Mouse (Mus musculus) liver, embryonic 12.5 days (tissue): Measurements from ENCODE around the gene Htr2b. TPM values are rescaled to one million over a fixed set of nuclear protein-coding genes. Genes with fewer than 3 reads are reported as not detected.

Experiments used
- ATAC-seq: fragments of 200-750 bp; cut with Nextera tagmentation; 2 replicates; pipeline ENCODE4 v1.8.0; 2017; ENCODE audit warnings: moderate number of reproducible peaks, mild to moderate bottlenecking, moderate library complexity
- H3K27ac ChIP-seq: fragments of 300-500 bp; sonication (generic); 2 replicates; pipeline ENCODE4 v1.5.1; 2016; ENCODE audit warnings: mild to moderate bottlenecking
- H3K27me3 ChIP-seq: fragments of 300-500 bp; sonication (generic); replicated peaks from 2 replicates; pipeline ENCODE4 v1.6.1; 2016; ENCODE audit warnings: mild to moderate bottlenecking, moderate library complexity
- H3K36me3 ChIP-seq: fragments of 300-500 bp; sonication (generic); 2 replicates; pipeline ENCODE4 v1.6.1; 2016; ENCODE audit warnings: mild to moderate bottlenecking, moderate library complexity
- H3K4me1 ChIP-seq: fragments of 300-500 bp; sonication (generic); 2 replicates; pipeline ENCODE4 v1.6.1; 2016
- H3K4me2 ChIP-seq: fragments of 300-500 bp; sonication (generic); 2 replicates; pipeline ENCODE4 v1.6.1; 2016; ENCODE audit warnings: mild to moderate bottlenecking, moderate library complexity
- H3K4me3 ChIP-seq: fragments of 300-500 bp; sonication (generic); 2 replicates; pipeline ENCODE4 v1.5.1; 2016; ENCODE audit warnings: mild to moderate bottlenecking, moderate library complexity
- H3K9ac ChIP-seq: fragments of 300-500 bp; sonication (generic); 2 replicates; pipeline ENCODE4 v1.6.1; 2016; ENCODE audit warnings: mild to moderate bottlenecking, moderate library complexity
- H3K9me3 ChIP-seq: fragments of 300-500 bp; sonication (generic); replicated peaks from 2 replicates; pipeline ENCODE4 v1.6.1; 2016; ENCODE audit warnings: mild to moderate bottlenecking, moderate library complexity
- WGBS: fragments of 180-500 bp; shearing (Covaris S2); methylation state at CpG from one replicate; pipeline ENCODE4 v1.1.7; 2016; ENCODE audit not compliant: insufficient replicate concordance; 5-methylcytosine and 5-hydroxymethylcytosine counted together
- polyA plus RNA-seq: library from polyadenylated mRNA; unstranded; fragments of >200 nt; fragmentation: Nextera tagmentation; extraction: Ambion mirVana; gene quantifications from 2 replicates; pipeline ENCODE4 v1.2.1, GENCODE M21; 2016

Gene Htr2b
- 0.26 and 0.51 TPM in 2 replicates for polyA plus RNA-seq

DNA sequence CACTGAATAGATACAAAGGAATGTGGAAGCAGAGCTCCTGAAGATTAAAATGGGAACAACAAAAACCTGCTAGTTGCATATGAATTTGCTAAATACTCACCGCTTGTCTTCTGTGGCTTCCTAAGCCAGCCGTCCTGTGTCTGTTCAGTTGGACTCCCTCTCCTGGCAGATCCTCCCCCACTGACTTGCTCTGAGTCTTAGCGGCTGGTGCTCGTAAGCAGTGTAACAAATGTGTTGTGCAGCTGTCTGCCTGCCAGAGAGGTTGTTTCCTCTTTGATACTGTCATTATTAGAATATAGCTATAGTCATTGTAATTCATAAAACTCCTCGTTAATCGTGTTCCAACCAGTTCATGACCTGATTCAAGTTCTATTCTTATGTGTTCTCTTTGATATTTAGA, at the start of gene Htr2b:
Gene Htr2b, minus strand, starts transcription at position 192 of the 400 bp plus-strand sequence.
- 76% methylated on average over 6 of the region's 6 CpGs for WGBS
- Histone ChIP-seq H3K9me3 (no peaks in the 10 kb centered on the region), H3K4me2 (no peak within 1 kb of the TSS), H3K27me3 (no peaks in the 10 kb centered on the region), H3K36me3 (peaks cover 36% of the 10 kb centered on the region), H3K27ac (no peak within 1 kb of the TSS), H3K4me1 (no peaks in the 10 kb centered on the region), H3K4me3 (no peak within 1 kb of the TSS), H3K9ac (no peak within 1 kb of the TSS)
- ATAC-seq: no peak

- 40% methylated on average over 5 of the region's 5 CpGs for WGBS
- Histone ChIP-seq H3K27me3 (no peaks in the 10 kb centered on the region), H3K4me2 (peak overlapping the region; percentile 53), H3K9me3 (no peaks in the 10 kb centered on the region), H3K27ac (peak overlapping the region; percentile 91), H3K9ac (peak overlapping the region; percentile 35; the same call in 1 of the 2 replicates), H3K4me1 (peaks cover 58% of the 10 kb centered on the region), H3K36me3 (peaks cover 56% of the 10 kb centered on the region), H3K4me3 (no peak overlapping the region)
- peak; percentile 89 for ATAC-seq
Measured at GRCm38 (mm10) chr1:86161061-86161460, 49.3 kb upstream of the Htr2b start.

DNA sequence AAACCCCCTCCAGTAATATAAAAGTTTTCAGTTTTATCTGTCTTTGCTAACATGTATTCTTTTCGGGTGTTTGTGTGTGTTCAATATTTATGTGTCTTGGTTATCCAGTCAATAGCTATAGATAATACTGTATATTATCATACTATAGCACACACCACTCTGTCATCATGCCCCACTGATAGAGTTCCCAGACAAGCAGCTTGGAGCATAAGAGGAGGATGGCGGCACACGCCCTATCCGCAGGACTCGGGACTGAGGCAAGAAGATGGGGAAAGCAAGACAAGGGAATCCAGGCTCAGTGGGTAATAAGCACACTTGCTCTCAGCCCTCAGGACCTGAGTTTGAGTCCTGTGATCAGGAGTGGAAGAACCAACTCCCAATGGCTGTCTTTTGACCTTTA, 48.7 kb upstream of the Htr2b start:
- WGBS: 28% methylated on average over 5 of the region's 5 CpGs
- no peaks in the 10 kb centered on the region for H3K9me3 ChIP-seq
- H3K27me3 ChIP-seq: no peaks in the 10 kb centered on the region
- peak; percentile 95 for ATAC-seq
- H3K9ac ChIP-seq: peak overlapping the region; percentile 35
- H3K27ac ChIP-seq: peak overlapping the region; percentile 91
- peaks cover 64% of the 10 kb centered on the region for H3K4me1 ChIP-seq
- H3K4me3 ChIP-seq: 0 out of 2 replicates have a peak overlapping the region, but pooled peaks have one; percentile 7
- H3K4me2 ChIP-seq: peak overlapping the region; percentile 53
- H3K36me3 ChIP-seq: peaks cover 56% of the 10 kb centered on the region

- Histone ChIP-seq H3K4me1 (peaks cover 68% of the 10 kb centered on the region), H3K27ac (peak overlapping the region; percentile 91)
- WGBS: 59% methylated on average over 6 of the region's 6 CpGs
Measured at GRCm38 (mm10) chr1:86160059-86160458, 48.3 kb upstream of the Htr2b start.

GRCm38 (mm10) chr1:86156595-86156994, 44.8 kb upstream of the Htr2b start:
- Histone ChIP-seq H3K4me2 (peak overlapping the region; percentile 92; the same call in 1 of the 2 replicates), H3K4me3 (no peak overlapping the region), H3K4me1 (peaks cover 73% of the 10 kb centered on the region), H3K27ac (no peak overlapping the region), H3K9ac (no peak overlapping the region), H3K9me3 (no peaks in the 10 kb centered on the region), H3K36me3 (peaks cover 26% of the 10 kb centered on the region), H3K27me3 (no peaks in the 10 kb centered on the region)
- no peak for ATAC-seq
- 79% methylated on average over 6 of the region's 6 CpGs for WGBS

More at GRCm38 (mm10) chr1:86160059-86160458, 48.3 kb upstream of the Htr2b start:
- no peaks in the 10 kb centered on the region for H3K27me3 ChIP-seq
- peak overlapping the region; percentile 53 for H3K4me2 ChIP-seq
- ATAC-seq: peak; percentile 74
- H3K4me3 ChIP-seq: no peak overlapping the region
- peaks cover 56% of the 10 kb centered on the region for H3K36me3 ChIP-seq
- no peaks in the 10 kb centered on the region for H3K9me3 ChIP-seq
- peak overlapping the region; percentile 33 for H3K9ac ChIP-seq

GRCm38 (mm10) chr1:86156075-86156474, 44.3 kb upstream of the Htr2b start:
- Histone ChIP-seq H3K36me3 (peaks cover 22% of the 10 kb centered on the region), H3K9ac (0 out of 2 replicates have a peak overlapping the region, but pooled peaks have one; percentile 73), H3K4me2 (peak overlapping the region; percentile 92), H3K9me3 (no peaks in the 10 kb centered on the region), H3K4me3 (peak overlapping the region; percentile 73; the same call in 1 of the 2 replicates), H3K27me3 (no peaks in the 10 kb centered on the region), H3K27ac (no peak overlapping the region), H3K4me1 (peaks cover 68% of the 10 kb centered on the region)
- no peak for ATAC-seq
- 79% methylated on average over 3 of the region's 3 CpGs for WGBS

DNA sequence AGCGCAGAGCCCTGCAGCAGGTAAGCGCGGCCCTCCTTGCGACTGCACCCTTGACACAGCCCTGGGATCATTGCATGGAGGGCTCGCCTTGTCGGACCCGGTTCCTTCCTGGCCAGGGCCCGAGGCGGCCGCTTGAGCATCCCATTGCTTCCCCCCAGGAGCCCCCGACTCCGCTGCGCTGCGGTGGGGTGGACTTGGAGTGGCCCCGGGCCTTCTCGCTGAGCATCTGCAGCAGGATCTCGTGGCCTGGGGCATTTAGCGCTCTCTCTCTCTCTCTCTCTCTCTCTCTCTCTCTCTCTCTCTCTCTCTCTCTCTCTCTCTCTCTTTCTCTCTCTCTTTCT, 43.0 kb upstream of the Htr2b start:
- Histone ChIP-seq H3K27ac (peak overlapping the region; percentile 62), H3K9ac (peak overlapping the region; percentile 73), H3K9me3 (no peaks in the 10 kb centered on the region), H3K4me2 (peak overlapping the region; percentile 92), H3K4me1 (peaks cover 55% of the 10 kb centered on the region), H3K36me3 (peaks cover 15% of the 10 kb centered on the region), H3K4me3 (peak overlapping the region; percentile 73), H3K27me3 (no peaks in the 10 kb centered on the region)
- peak; percentile 52 for ATAC-seq
- 2% methylated on average over 16 of the region's 18 CpGs for WGBS

- WGBS: 4% methylated on average over 40 of the region's 40 CpGs
- peak within 1 kb of the TSS; percentile 74 for H3K9ac ChIP-seq
- peak; percentile 99 for ATAC-seq
- peak within 1 kb of the TSS; percentile 92 for H3K4me2 ChIP-seq
- no peaks in the 10 kb centered on the region for H3K27me3 ChIP-seq
- peak within 1 kb of the TSS; percentile 73 for H3K4me3 ChIP-seq
- H3K4me1 ChIP-seq: peaks cover 50% of the 10 kb centered on the region
- peak within 1 kb of the TSS; percentile 96 for H3K27ac ChIP-seq
- peaks cover 15% of the 10 kb centered on the region for H3K36me3 ChIP-seq
- H3K9me3 ChIP-seq: no peaks in the 10 kb centered on the region
Measured at GRCm38 (mm10) chr1:86154133-86154823, 42.5 kb upstream of the Htr2b start, which contains the start of gene Armc9. Armc9 (plus strand) TSS chr1:86154780.

DNA sequence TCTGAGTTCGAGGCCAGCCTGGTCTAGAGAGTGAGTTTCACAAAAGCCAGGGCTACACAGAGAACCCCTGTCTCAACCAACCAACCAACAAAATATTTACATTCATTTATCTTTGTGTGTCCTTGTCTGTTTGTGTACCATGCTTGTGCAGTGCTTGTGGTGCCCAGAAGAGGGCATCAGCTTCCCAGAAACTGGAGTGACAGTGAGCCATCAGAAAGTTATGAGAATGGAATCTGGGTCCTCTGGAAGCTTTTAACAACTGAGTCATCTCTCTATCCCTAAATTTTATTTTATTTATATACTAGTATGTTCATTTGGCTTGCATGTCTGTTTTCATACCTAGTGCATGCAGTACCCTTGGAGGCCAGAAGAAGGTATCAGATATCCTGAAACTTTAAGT, 40.8 kb upstream of the Htr2b start:
- H3K4me1 ChIP-seq: peaks cover 39% of the 10 kb centered on the region
- no peak overlapping the region for H3K27ac ChIP-seq
- no peaks in the 10 kb centered on the region for H3K27me3 ChIP-seq
- H3K9ac ChIP-seq: no peak overlapping the region
- H3K36me3 ChIP-seq: peaks cover 7% of the 10 kb centered on the region
- H3K9me3 ChIP-seq: no peaks in the 10 kb centered on the region
- ATAC-seq: no peak
- H3K4me3 ChIP-seq: no peak overlapping the region
- WGBS: 83% methylated on average over 1 of the region's 1 CpGs
- H3K4me2 ChIP-seq: no peak overlapping the region

DNA sequence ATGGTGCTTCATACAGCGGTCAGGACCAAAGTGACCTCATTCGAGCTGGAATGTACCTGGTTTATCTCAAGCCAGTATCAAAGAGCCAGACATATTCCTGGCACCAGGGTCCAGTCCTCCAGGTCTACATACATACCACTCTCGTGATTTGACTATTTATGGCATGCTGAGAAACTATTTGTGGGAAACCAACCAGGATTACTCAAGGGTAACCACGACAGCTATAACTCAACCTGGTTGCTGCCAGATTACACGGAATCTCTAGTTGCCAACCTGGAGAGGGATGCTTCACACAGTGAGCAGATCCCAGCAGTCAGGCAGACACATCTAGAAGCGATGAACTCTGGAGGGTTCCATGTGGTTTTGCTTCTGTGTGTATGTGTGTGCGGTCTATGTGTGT, 39.6 kb upstream of the Htr2b start:
- H3K27me3 ChIP-seq: no peaks in the 10 kb centered on the region

DNA sequence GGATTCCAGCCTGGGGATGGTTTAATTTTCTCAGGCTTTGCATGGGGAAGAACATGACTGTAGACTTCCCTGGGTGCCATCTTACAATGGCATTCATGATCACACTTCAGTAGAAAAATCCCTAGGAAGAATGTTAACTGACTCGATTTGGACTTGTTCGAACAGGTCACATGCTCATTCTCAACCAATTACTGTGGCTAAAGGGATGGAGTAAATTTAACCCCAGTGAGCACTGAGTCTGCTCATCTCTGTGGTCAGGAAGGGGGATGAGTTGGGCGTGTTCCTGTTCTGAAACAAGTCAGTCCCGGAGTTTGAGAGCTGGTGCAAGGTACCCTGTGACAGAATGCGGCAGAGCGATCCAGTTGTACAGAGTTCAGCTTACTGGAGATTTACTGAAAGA, 39.2 kb upstream of the Htr2b start:
- Histone ChIP-seq H3K9ac (no peak overlapping the region), H3K4me3 (no peak overlapping the region), H3K27ac (no peak overlapping the region), H3K36me3 (no peaks in the 10 kb centered on the region), H3K4me2 (no peak overlapping the region), H3K4me1 (peaks cover 32% of the 10 kb centered on the region), H3K27me3 (no peaks in the 10 kb centered on the region), H3K9me3 (no peaks in the 10 kb centered on the region)
- WGBS: 54% methylated on average over 6 of the region's 6 CpGs
- no peak for ATAC-seq

More for the DNA sequence above, 39.6 kb upstream of the Htr2b start:
- WGBS: 70% methylated on average over 7 of the region's 7 CpGs
- ATAC-seq: no peak
- Histone ChIP-seq H3K9me3 (no peaks in the 10 kb centered on the region), H3K4me1 (peaks cover 36% of the 10 kb centered on the region), H3K36me3 (no peaks in the 10 kb centered on the region), H3K4me2 (no peak overlapping the region), H3K4me3 (no peak overlapping the region), H3K27ac (no peak overlapping the region), H3K9ac (no peak overlapping the region)

GRCm38 (mm10) chr1:86148161-86148560, 36.4 kb upstream of the Htr2b start:
- WGBS: 74% methylated on average over 9 of the region's 9 CpGs
- no peak overlapping the region for H3K4me2 ChIP-seq
- no peak overlapping the region for H3K27ac ChIP-seq
- H3K27me3 ChIP-seq: no peaks in the 10 kb centered on the region
- no peak overlapping the region for H3K4me3 ChIP-seq
- H3K9ac ChIP-seq: no peak overlapping the region
- H3K9me3 ChIP-seq: no peaks in the 10 kb centered on the region
- no peak for ATAC-seq
- peaks cover 10% of the 10 kb centered on the region; the same call in 1 of the 2 replicates for H3K4me1 ChIP-seq
- 0 out of 2 replicates have a peak, but pooled peaks cover 3% of the 10 kb centered on the region for H3K36me3 ChIP-seq
